Mouse (Mus musculus) gastrocnemius, postnatal 14 days (tissue): ENCODE results near the gene Rasal1. TPM values are rescaled to one million over a fixed set of nuclear protein-coding genes. Genes with fewer than 3 reads are reported as not detected.

Source experiments
- DNase-seq: peaks from one replicate; pipeline ENCODE4 v3.0.0; 2021; ENCODE audit warnings: mixed read lengths
- intact Hi-C: fragments of 180-260 bp; cut with DNase I; formaldehyde crosslinking; loops from one replicate; pipeline ENCODE4 v1.15.1; 2025; ENCODE audit warnings: low total_unique reads
- total RNA-seq, 2 experiments: library from RNA; stranded (reverse); gene quantifications; 2 replicates each; pipeline ENCODE4 v1.2.3; 2021

Gene Rasal1
- total RNA-seq, 2 experiments from 2014 or later, result not detected

DNA sequence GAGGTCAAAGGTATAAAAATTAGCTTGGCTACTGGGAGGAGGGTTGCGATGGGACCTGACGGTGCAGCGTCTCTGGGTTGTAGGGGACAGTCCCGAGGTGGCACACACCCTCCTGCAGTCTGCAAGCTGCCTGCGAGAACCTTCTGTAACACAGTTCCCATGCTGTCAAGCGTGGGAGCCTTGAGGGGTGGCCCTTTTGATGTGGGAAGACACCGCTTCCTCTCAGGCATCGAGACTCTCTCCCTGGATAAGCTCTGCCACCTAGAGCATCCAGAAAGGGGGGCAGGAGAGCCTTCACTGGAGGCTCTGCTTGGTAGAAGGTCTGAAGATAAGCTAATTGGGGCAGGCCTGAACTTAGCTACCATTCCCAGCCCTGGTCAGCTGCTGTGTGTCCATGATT lies 37.1 kb downstream of the Rasal1 start:
- intact Hi-C loops, result no loop called here
- DNase-seq, result no peak

DNA sequence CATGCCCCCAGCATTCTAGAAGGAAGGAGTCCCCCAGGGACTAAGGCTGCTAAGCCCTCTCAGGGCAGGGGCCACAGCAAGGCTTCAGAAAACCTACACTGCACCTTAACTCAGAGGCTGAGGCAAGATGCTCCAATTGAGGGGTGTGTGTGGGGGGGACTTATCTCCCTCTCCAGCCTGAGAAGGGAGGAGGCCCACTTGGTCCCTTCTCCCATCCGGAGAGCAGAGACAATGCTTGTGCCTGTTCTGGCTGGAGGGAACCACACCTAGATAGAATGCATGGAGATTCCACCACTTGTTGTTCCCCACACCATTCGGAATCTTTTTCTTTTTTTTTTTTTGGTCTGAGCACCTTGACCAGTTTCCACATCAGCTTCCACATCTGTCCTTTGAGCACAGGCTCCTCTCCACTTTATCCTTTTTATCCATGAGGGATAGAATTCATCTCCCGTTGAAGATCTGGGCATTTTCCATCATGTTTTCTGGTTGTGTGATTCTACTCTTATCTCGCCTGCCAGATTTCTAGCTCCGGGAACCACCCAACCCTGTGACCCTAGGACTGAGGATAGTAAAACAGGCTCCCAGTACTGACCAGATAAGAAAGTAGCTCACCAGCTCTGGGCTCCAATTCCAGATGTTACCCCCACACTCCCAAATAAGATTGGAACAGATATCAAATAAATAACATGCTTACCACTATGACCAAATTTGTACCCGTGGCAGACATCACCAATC lies 38.3 kb downstream of the Rasal1 start:
- DNase-seq, result no peak

DNA sequence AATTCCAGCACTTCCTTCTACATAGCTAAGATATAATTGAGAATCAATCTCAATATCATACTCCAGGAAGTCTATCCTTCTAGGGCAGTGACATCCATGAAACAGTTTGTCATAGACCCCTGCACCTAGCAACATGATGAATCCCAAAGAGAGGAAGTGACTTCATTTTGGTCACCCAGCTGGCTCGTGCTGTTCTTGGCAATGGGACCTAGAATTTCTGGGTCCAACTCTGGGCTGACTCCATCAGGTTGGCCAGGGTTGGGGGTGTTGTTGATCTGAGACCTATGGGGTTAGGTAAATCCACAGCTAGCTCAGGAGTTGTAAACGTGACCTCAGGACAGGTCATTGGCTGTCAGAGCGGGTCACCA lies 38.9 kb downstream of the Rasal1 start:
- no peak for DNase-seq
- intact Hi-C loops, result no loop called here

More for the DNA sequence above, 38.3 kb downstream of the Rasal1 start:
- intact Hi-C loops, result no loop called here

DNA sequence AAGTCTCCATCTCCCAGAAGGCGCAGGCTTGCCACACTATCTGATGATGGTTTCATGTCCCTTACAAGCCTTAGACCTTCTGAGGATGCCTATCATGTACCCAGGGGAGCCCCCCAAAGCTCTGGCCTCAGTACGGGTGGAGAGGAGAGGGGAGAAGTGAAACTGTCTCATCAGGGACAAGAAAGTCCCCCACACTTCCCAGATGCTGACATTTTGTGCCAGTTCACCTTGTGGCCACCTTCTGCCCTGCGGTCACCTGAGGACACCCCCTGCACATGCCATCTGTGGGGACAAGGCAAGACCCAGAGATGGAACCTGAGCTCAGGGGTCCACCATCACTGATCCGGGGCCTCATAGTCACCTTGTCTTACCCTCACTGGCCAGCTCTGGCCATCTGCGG lies 39.3 kb downstream of the Rasal1 start:
- intact Hi-C loops, result no loop called here

DNA sequence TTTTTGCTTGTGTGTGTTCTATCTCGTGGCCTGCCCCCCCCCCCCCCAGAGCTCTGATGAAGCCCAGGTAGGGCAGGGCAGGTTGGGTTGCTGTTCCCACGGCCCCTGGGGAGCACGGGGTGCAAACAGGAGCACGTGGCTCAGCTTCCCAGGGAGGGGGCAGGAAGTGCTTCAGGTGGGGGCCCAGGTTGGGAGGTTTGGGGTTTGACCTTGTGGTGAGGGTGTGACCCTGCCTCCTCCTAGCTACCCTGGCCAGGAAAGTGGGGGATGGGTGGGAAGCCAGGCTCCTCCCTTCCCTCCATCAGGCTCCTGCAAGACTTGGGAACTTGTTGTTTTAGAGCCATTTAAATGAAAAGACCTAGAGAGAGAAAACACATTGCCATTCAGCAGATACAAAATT lies 39.8 kb downstream of the Rasal1 start:
- intact Hi-C loops, result no loop called here
- no peak for DNase-seq

More for the DNA sequence above, 39.3 kb downstream of the Rasal1 start:
- no peak for DNase-seq

DNA sequence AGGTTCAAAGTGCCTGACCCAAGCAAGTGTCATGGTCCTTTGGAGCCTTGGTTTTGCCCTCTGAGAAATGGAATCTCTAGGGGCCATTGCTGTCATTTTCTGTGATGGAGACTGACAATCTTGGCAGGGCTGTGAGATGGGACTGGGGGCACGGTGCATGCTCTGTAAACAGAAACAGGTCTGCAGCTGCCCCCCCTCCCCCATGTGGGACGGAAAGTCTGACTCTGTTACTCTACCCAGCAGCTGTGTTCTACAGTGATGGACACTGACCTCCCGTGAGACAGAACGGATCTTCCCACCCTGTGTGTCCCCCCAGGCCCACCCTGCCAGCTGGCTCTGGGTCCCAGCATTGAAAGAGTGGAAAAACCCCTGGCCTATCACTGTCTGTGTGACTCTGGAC lies 41.8 kb downstream of the Rasal1 start:
- intact Hi-C loops, result no loop called here
- no peak for DNase-seq

DNA sequence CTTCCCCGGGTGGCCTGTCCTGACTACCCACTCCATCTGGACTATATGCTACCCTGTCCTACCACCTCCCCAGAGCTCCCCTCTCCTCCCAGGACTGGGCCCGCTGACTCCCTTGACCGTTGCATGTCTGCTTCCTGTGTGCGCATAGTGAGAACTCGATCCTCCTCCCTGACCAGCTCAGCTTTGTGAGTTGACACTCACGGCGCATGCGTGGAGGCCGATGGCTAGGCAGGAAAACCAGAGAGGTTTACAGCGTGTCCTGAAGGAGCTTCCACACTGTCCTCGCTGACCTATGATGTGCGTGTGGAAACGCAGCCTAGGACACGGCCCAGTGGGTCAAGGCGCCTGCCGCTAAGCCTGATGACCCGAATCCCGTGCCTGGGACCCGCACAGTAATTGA lies 43.4 kb downstream of the Rasal1 start:
- intact Hi-C loops, result no loop called here

DNA sequence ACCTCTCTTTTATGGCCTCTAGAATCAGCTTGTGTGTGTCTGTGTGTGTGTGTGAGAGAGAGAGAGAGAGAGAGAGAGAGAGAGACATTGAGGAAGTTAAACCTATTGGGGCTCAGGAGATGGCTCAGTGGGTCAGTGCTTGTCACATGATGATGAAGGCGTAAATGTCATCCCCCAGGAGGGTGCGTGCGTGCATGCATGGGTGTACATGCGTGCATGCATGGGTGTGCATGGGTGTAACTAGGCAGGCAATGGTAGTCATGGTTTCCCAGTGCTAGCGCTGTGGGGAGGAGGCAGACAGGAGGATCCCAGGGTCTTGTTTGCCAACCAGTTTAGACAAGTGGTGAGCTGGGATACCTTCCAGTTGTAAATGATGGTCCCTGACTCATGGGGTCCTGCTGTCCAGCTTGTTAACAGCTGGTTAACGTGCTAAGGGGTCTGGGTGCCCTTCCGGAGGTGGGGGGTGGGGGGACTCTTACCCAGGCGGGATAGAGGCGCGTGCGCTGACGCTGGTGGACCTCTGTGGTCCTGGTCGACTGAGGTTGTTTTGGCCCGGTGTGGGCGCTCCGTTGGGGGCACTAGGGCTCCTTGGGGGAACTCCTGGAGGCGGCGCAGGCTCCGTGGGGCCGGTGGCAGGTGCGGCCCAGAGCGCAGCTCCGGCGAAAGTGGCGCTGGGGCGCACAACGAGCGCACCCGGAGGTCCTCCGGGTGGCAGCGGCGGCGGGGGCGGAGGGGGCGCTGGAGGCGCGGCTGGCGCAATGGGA lies 45.5 kb downstream of the Rasal1 start:
- intact Hi-C loops, result no loop called here
- no peak for DNase-seq

More for the DNA sequence above, 43.4 kb downstream of the Rasal1 start:
- no peak for DNase-seq

DNA sequence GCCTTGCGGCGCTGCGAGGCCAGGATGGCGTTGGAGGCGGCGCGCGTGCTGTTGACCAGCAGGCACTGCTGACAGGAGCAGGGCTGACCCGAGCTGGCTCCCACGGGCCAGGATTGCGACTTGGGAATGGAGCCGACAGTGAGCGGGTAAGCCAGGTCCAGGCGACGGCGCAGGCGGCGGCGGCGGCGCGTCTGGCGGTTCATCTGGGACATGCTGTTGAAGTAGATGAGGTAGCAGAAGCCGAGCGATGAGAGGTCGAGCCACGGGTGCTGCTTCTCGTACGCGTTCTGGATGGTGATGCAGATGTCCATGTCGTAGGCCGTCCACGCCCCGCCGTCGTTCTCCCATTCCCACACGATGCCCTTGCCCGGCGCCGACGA lies 46.1 kb downstream of the Rasal1 start:
- intact Hi-C loops, result no loop called here
- DNase-seq, result no peak

DNA sequence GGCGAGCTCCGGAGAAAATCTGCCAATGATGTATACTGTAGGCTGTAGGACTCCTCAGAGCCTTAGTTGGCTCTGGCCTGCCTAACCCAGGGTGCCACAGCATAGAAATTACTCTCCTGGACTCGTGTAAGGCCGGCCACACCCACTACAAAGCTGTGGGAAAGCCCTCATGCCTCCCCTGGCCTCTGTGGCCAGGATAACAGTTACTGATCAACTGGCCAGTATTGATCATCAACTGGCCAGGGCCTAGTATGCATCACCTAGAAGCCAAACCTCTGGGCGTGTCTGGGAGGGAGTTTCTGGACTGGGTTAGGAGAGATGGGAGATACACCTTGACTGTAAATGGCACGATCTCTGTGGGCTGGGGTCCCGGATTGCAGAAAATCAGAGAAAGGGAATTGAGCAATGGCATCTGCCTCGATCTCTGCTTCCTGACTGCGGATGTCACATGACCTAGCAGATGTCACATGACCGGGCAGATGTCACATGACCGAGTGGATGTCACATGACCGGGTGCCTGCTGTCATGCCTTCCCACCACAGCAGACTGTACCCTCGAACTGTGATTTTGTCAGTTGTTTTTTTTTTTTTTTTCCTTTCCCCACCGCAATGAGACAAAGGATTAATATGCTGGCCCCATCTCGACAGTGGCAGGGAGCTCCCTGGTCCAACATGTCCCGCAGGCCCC lies 47.6 kb downstream of the Rasal1 start:
- intact Hi-C loops, result no loop called here
- DNase-seq, result no peak

DNA sequence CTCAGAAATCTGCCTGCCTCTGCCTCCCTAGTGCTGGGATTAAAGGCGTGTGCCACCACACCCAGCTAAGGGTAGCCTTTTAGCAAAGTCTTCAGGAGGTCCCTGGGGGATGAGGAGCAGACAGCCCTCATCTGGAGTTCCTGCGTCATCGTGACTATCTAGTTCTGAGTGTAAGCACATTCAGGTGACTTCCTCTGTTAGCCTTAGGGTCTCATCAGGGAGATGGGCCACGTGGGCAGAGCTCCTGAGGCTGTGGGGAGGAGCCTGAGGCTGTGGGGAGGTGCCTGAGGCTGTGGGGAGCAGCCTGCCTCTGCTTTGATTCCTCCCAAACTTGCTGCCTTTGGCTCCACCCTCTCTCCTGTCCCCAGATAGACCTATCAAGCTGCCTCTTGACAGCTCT lies 48.3 kb downstream of the Rasal1 start:
- DNase-seq, result no peak
- intact Hi-C loops, result no loop called here

DNA sequence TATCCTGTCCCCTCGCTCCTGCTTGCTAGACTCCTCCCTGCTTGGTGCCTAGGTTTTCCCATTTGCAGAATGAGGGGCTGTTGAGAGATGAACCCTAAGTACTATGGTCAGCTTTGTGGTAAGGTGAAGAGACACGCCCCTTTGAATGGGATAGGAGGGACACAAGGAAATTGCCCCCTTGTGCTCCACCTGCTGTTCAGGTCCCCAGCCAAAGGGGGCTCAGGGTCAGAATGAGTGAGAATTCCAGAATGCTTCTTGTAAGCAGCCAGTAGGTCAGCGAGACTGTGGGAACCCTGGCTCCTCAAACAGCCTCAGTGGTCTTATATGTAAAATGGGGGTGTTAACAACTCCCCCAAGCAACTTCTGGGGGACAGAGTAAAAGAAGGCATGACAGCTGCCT lies 49.6 kb downstream of the Rasal1 start:
- intact Hi-C loops, result no loop called here

DNA sequence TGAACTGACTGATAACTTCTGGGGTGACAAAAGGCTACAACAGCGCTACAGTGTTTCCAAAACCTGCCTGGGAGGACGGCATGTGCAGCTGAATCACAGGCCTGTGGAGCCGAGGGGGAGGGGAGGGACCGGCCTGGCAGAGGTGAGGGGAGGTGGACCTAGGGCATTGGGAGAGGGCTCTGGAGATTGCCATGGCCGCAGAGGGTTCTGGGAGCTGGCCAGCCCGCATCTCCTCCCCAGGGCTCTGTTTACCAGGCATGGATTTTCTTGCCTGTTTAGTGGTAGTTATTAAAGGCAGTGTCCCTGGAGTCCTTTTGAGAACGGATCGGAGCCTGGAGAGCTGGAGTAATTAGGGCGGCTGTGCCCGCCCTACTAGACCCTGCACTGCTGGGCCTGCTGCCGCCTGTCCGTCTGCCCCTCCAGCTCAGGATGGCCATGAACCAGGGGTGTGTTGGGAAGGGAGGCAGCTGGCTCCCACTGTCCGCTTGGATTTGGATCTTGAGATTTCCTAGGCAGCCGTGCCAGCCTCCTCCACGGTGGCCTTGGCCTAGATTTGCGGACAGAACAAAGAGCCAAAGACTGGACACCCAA lies 50.3 kb downstream of the Rasal1 start:
- no peak for DNase-seq
- intact Hi-C loops, result no loop called here

More for the DNA sequence above, 49.6 kb downstream of the Rasal1 start:
- DNase-seq, result no peak

DNA sequence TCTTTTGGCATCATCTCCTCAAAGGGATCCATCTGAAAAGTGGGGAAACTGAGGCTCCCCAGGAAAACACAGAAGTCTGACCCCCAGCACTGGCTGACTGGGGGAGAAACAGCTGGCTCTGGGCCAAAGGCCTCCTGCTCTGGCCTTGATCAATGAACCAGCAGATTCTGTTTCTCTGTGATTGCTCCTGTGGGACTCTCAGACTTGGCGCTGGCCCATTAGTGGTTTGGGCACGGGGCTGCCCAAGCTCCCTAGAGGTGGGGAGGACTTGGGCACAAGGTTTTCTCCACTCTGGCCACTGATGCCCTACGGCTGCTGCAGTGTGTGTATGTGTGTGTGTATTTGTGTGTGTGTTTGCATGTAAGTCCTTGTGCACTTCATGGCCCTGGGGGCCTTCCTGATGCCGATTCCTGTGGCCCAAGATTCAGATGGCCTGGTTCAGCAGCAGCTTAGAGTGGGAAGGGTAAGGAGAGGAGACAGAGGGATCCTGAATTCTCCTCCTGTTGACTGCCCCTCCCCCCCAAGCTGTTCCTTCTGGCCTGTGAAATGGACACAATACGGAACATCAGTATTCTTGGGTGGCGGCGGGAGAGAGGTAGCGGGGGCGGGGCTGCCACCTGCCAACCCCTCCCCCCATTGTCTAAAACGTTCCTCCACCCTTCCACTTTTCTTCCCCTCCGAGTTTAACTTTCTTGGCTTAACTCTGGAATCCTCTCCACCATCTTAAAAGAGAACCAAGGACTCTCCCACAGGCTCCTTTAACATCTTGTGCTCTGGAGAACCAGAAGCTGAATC lies 52.6 kb downstream of the Rasal1 start:
- no peak for DNase-seq
- intact Hi-C loops, result no loop called here

DNA sequence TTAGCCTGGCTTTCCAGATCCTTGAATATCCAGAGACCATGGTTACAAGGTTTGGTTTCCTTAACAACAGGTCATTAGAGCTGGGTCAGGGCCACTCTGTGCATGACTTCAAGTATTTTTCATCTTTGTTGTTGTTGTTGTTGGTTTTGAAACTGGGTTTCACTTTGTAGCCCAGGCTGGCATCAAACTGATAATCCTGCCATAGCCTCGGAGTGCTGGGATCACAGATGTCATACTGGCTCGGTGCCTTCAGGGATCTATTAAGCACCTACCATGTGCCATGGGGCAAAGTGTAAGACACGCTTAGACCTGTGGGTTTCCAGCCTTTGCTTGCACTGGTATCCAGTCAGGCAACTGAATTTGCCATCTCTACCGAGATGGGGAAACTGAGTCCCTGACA lies 53.8 kb downstream of the Rasal1 start:
- intact Hi-C loops, result no loop called here
- no peak for DNase-seq

DNA sequence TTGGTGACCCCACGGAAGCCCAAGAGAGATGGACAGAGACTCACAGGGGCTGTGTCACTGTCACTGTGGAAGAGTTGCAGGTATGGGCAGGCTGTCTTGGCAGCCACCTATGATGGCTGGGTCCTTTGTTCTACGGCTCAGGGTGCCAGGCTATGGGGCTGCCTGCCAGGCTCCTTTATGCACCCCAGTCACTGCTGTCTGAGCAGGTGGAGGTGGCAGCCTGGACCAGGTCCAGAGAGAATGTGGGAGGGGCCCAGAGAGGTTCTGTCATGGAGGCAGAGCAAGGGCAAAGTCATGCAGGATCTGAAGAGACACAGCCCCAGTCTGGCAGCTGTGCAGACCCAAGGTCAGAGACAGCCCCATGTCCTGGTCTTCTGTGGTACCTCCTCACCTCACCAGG lies 54.4 kb downstream of the Rasal1 start:
- DNase-seq, result no peak
- intact Hi-C loops, result no loop called here

DNA sequence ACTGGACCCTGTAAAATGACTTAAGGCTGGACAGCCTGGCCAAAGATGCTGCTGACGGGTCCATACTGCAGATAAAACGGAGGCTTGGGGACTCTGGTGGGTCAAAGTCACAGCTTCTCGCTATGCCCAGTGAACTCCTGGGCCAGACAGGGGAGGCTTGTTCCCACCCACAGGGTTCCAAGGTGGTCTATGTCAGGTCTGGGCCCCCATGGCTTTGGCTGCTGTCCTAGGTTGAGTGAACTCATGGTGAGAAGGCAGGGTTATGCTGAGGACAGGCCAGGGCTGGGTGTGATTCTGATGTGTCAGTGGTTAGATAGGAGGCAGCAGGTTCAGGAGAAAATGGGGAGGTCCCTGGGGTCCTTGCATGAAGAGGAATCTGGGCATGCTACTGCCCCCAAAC lies 55.0 kb downstream of the Rasal1 start:
- intact Hi-C loops, result no loop called here

DNA sequence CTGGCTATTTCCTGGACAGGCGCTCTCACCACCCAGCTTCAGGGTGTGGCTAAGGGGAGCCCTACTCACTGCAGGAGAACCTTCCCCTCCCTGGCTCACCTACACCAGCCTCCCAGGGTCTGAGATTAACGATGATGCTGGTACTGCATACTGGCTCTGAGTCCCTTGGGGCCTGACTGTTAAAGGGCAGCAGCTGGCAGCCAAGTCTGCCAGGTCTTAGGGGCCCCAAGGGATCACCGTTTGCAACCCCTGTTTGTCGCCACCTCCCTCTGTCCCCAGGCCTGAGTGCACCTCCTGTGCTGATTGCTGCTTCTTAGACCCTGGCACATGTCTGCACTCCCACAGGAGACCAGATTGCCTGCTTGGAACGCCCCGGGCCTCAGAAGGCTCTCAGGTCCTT lies 55.8 kb downstream of the Rasal1 start:
- no peak for DNase-seq
- intact Hi-C loops, result no loop called here

More for the DNA sequence above, 55.0 kb downstream of the Rasal1 start:
- no peak for DNase-seq

DNA sequence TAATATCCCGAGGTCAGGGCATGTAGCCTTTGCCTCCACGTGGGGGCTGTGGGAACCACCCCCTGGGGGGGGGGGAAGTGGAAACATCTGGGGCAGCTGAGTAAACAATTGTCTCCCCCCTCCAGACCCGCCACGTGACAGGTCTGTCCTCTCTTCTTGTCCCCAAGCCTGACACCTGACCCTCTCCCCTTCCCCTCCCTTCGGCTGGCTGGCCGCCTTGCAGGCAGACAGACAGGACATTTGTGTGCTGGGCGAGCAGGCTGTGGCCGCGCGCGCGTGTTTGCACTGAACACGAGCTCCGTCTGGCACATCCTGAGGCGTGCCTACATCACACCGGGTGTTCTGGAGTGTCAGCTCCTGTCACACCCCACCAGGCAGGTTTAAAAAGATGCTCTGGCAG lies 57.9 kb downstream of the Rasal1 start:
- no peak for DNase-seq
- intact Hi-C loops, result no loop called here

DNA sequence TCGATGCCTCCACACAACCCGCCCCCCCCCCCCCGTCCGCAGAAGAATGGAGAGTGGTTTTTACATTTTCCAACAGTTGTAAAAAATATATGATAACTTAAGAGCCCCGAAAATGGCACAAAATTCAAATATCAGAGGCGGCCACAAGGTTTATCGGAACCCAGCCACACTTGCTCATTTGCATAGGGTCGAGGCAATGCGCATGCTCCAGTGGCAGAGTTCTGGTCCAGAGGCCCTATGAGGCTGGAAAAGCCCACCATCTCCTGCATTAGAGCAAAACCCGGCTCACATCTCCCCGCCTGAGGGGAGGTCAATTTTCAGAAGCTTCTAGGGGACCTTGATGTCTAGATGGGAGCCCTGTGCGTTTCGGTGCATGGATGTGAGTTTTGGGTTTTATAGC lies 58.4 kb downstream of the Rasal1 start:
- no peak for DNase-seq
- intact Hi-C loops, result no loop called here
